Mouse (Mus musculus) WW6 (cell line): ENCODE measurements at regions not wholly inside any gene's neighbourhood (a gene's known extent, or its start where the extent isn't known, plus 50 kb on each side); places are given as distances from the start of the nearest gene placed in this dataset.
A peak's percentile ranks its signal among the peaks of the same experiment; 100 is the strongest.

ENCODE experiments used
- DNase-seq: peaks from one replicate; pipeline ENCODE4 v3.0.0-alpha.2; 2013; ENCODE audit warnings: low read depth, low spot score

DNA sequence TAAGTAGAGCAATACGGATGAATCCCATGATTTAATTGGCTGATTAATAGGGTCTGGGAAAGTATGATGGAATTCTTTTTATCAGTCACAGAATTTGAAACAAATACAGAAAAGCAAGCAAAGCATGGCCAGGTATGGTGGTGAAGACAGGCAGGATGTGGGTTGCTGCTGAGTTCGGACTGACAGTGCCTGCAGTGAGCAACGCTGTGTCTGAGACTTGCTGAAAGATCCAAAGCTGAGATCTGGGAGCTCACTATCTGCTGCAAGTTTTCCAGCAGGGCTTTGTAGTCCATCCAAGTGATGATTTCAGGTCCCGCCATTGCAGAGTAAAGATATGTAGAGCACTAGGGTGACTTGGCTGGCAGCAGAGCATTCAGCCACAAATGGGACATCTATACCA lies 189.3 kb upstream of the Ahr start:
- no peak for DNase-seq

DNA sequence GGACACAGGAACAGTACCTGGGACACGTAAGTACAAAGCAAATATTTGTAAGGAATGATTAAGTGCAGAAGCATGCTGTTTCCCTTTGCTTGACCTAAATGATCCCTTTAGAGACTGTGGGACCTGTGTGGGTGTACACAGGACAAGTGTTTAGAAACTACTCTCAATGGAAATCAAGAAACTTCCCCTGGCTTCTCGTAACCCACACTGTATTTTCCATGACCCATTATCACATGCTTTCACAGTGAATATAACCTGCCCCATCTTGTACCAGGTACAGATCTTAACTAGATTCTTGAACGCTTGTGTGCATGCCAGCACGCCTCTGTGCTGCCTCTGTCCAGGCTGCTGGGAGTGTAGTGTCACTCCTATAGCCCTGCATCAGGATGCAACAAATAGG lies 177.8 kb upstream of the Ahr start:
- DNase-seq: no peak

DNA sequence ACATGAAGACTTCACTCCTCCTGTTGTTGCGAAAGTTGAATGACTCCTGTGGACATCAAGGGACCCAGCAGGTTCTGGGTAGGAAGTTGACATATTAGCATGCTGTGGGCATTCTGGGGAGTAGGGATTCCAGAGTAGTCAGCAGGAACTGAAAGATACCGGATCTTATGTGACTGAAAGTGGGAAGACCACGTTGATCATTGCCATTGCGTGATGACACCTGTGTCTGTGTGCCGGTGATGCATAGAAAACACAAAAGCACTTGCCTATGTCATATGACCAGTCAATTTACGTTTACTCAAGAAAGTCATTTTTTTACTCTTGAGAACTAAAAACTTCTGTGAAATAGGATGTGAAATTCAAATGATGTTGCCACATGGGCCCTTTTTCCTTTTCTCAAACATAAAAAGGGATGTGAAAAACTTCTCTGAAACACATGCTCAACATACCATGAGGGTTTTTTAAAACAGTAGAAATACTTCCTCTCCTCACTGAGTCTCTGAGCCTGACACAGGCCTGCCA lies 176.8 kb upstream of the Ahr start:
- DNase-seq: no peak

DNA sequence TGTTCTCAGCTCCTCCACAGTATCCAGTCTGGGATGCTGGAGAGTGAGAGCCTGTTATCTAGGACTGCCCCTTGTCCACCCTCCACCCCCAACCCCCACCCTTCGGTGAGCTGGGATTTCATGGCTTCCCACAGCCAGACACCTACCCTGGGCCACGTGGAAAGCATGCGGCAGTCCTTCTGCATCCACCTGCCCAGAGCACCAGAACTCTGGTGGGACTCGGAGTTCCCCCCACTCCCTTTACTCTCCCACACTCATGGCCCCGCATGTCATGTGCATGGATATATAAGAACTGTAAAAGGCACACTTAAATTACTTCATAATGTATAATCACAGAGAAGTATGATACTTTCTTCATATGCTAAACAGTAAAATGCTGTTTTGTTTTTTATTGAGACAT lies 175.5 kb upstream of the Ahr start:
- no peak for DNase-seq

DNA sequence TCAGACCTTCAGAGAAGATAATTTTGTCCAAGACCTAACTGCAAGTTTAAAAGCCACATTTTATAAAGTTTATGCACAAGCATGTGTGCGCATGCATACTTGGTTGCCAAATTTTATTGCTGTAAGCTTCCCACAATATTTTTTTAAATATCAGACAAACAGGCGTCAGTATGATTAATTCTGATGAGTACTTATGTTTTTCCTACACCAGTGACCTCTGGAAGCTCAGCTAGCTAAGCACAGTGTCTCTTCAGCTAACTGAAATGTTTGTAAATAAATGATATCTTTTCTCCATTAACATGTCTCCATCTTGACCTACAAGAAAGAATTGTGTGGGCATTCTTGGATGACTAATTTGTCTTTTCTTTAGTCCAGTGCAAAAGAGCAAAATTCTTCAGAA lies 168.6 kb upstream of the Ahr start:
- DNase-seq: no peak

DNA sequence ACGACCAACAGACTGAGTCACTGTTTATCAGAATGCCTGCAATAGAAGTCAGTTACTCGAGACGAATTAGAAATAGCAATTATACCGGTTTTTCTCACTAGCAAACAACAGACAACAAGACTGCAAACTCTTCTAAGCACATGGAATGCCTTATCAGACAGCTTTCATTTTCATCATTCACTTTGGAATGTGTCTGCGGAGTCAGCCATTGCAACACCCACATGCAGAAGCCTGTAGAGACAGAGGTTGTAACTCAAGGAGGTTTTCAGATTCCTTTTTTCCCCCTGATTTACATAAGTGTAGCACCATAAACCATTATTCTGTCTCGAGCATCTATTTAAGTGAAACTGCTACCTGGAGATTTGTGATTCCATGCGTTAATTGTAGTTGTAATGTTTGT lies 167.8 kb upstream of the Ahr start:
- DNase-seq: no peak

DNA sequence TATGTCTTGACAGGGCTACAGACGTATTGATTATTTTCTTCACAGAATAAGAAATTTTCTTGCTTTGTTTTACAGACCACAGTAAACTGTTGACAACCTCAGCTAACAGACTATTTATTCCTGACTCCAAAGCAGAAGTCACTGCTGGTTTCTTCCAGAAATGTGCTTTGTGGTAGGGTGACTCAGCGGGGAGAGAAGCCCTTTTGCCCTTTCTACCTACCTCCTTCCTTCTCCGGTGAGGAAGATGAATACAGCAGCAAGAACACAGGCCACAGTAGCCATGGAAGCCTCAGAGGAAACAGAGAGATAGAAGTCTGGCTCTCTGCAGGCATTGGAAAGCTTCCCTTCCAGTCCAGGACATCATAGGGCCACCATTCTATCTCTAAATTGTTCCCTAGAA lies 159.4 kb upstream of the Ahr start:
- DNase-seq: no peak

DNA sequence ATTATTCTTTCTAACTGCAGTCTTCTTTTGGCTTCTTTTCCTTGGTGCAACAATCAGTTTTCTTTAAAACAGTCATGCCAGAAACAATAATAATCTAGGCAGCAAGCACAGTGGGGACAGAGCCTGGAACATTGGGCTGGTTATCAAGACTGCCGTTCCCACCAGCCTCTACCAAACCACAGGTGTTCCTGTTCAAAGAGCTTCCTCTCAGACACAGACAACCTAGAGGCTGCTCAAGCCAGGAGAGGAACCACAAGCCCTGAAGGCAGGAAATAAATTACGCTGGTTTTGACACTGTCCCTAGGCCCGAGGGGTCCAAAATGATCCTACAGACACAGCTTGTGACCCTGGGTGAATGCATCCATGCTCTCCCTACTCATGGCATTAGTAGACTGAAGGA lies 156.1 kb upstream of the Ahr start:
- DNase-seq: no peak

DNA sequence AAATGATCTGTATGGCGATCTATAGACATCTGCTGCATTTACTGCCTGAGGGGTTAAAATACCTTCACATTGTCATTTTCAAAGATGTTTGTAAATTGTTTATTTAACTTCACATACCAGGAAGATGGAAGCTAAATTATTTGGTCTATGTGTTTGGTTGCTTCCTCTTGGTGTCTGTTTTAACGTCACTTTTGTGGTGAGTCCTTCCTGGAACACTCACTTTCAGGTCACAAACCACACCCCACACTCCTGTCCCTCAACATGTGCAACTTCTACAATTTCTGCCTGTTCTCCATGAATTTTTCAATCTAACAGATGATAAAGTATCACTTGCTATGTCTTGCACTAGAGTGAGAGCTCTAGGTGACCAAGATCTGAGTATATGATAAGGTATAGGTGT lies 151.4 kb upstream of the Ahr start:
- no peak for DNase-seq

DNA sequence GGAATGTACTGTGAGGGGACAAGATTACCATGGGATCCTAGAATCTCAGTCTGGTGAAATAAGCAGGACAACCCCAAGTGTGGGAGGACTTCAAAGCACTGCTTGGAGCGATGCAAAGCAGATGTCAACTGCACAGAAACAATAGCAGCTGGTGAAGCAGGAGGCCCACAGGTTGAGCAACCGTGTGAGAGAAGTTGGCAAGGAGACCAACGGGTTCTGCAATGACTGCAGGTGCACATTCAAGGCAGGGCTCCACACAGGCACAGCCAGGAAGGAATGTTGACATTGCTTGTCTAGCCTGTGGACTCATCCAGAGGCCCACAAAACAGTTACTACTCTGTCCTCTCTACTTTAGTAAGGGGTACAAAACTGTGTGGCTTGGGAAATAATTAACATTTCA lies 150.4 kb upstream of the Ahr start:
- DNase-seq: no peak

DNA sequence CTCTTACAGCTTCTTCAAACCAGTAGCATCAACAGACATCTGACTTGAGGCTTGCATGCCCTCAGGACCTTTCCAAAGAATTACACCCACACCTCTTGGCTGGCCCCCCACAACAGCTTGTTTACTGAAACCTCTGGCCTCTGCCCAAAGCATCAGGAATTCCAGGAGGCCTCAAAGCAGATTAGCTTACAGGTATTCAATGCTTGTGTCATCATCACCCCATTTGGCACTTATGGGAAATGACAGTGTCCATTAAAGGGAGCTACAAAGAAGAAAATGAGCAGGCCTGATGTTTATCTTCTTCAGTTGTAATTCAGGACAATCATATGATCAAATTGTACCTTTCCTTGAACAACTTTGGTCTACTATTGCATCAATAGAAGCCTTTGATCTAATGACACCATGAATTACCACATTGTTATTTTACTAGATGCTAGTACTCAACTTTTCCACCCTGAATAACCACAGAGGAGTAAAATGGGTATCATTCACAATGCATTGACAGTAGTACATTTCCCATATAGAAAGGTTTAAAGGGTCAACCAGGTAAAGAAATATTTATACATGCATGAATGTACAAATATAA lies 147.1 kb upstream of the Ahr start:
- no peak for DNase-seq

DNA sequence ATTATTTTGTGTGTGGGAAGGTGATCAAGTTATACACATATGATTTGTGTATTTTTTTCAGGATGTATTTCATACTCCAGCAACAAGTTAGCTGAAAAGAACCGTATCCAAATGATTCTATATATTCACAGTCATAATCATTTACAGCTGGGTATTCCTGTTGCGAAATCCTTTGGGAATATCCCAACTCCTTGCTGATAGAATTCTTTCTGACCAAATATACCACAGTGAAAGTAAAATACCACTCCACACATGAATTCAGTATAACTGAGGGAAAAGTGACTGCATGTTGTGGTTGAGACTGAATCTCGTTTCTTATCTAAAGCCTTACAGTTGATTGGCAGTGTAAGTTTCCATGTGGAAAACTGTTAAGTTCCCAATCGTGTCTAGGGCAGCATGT lies 145.1 kb upstream of the Ahr start:
- no peak for DNase-seq

DNA sequence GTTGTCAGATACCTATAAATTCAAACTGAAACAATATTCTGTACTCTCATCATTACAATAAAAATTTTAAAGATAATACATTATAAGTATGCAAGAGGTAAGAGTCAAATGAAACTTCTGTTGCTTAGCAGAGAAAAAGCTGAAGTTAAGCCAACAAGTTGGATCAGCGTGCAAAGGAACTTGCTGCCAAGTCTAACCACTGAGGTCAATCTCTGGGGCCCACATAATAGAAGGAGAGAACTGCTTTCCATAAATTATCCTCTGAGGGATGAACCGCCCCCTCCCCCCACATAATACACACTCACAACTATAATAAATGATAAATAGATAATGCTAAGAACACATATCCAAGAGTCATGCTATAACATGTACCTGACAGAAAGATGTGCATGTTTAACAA lies 144.2 kb upstream of the Ahr start:
- DNase-seq: no peak

DNA sequence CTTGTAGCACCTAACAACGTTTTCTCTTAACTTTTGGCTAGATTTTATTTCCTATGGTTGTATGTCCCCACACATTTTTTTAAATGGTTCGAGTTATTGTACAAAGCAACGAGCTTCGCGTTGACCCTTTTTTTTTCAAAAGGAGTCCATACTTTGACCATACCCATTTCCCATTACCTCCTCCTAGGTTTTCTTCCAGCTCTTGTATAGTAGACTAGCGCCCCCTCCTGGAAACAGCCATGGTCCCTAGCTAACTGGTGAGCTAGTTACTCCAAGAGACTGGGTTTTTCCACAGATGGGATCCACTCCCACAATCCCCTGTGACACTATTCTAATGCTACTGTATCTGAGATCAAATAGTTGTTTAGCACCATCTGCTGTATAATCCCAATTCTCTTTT lies 139.6 kb upstream of the Ahr start:
- DNase-seq: peak; percentile 55

DNA sequence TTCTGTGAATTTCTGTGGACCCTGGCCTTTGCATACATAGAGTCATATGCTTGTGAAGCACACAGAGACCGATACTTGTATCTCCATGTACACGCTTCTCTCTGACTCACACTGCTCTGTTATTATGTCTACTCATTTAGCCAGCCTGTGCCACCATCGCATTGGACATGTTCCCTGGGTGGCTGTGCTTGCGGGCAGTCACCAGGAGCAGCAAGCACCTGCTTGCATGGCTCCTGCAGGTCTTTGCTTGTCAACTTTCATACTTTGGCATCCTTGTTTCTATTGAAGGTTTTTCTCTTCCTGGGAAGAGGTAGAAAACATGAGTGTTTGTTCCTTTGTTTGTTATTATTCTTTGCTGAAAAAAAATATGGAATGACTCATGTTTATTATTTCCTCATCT lies 136.1 kb upstream of the Ahr start:
- DNase-seq: no peak

DNA sequence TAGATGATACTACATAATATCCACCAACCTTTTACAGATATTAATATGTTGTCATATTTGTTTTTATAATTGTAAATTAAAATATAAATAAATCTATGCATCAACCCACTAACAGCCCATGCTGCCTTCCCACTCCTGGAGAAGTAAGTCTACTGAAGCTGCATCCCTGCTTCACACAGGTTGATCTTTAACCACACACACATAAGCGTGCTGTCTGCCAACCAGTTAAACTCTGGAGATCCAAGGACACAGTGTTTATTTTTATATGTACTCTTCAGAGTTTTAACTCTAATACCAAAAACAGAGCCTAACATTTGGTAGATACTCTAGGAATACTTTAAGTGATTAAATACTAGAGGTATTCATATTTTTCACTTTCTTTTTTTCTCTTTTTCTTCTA lies 133.9 kb upstream of the Ahr start:
- no peak for DNase-seq

DNA sequence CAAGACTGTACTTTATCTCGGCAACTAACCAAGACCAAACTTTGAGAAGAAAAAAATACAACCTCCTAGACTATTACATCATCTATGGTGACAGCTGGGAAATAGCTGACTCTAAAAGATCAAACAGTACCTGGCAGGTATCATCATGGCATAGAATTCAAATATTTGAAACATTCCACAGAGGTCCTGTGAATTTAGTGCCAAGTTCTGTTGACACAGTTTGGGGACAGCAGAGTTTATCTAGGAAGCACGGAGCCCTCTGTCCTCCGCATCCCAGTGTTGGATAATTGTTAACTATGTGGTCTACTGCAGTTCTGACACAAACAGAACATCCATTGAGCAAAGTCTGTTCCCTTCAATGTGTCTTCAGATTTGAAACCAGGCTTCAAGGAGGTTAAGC lies 132.9 kb upstream of the Ahr start:
- DNase-seq: no peak

DNA sequence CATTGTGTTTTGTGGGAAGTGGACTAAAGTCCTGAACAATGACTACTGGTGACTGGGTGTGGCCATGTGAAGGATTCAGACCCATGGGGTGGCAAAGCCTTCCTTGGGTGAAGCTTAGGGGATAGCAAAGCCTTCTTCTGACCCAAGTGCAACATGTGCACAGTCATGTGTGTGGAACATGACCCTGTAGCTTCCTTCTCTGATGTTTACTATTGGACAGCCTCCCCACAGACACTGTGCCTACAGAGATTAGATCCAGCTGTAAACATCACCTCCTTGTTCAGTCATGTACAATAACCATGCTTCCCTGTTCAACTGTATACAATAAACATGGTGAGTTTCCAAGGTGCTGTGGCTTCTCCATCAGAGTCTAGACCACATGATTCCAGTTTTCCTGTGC lies 132.4 kb upstream of the Ahr start:
- DNase-seq: no peak

DNA sequence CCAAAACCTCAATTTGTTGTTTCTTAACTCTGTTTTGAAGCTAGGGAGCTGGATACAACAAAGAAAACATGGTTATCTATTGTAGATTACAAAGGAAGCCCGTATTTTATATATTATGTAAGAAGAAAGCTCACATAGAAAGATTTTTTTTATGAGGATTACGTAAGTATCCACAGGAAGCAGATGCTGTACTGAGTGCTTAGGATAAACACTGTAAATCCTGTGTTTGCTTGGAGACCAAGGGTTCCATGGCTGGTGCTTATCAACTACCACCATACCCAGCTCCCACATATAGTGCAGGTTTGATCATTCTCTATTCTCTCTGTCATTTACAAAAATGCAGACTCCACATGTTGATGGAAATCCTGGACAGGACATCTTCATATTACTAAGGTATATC lies 131.2 kb upstream of the Ahr start:
- DNase-seq: no peak

DNA sequence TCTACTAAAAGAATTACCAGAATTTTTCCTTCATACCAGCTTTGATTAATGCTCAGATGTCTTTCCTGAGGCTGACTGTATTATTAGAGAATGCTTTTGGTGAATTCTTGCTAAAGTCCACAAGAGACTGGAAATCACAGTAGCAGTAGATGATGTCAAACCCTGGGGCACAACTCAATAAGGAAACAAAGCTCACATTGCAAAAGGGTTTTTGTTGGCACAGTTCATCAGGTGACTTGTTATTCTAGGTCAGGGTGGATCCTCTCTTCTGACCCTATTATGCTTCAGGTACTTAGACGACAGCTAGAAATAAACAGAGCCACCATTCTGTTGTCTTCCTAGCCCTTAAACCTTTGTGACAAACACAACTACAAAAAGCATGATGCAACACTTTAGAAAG lies 128.2 kb upstream of the Ahr start:
- DNase-seq: no peak

DNA sequence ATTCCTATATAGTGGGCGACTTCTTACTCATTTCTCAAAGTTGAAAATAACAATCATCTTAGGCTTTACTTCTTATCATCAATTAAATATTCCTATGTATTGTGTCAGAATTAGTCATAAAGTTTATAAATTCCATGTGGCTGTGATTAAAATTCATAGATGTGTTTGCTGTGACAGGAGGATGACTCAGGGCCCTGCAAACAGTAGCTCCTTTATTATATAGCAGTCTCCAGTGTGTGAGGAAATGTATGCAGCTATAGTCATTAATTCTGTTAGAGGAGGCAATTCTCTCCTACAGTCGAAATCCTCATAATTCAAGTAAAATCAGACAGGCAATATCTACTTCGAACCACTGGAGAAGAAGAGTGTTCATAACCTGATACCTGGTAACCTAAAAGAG lies 121.7 kb upstream of the Ahr start:
- DNase-seq: no peak

DNA sequence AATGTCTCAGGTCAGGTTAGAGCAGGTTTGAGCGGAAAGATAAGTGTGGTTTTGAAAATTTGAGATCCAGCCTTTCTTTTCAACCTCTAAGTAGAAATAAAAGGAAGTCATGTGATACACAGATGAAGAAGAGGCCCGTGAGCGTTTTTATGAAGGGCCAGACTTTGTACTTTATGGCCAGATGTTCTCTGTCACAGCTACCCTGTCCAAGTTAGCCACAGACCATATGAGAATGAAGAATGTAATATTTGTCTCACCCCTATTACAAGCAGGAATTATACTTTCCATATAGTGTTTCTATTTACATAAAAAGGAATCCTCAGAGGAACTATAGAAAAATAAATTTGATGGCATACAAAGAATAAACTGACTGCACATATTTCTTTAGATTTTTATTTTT lies 114.9 kb upstream of the Ahr start:
- no peak for DNase-seq

DNA sequence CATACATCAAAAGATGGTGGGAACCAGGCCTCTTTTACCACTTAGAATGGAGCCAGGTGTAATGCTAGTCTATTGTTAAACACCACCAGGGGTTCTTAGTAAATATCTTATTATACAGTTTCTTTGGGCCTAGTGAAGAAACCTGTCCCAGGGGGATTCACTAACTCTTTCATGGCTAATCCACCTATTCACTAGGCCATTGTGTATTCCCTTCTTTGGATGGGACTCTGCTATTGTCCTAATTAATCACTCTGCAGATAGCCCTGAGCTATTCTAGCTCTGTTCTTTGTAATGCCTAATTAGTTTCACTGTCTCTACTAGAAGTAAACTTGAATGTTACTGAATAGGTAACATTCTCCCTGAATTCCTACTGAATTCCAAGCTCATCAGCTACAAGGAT lies 107.6 kb upstream of the Ahr start:
- peak; percentile 72 for DNase-seq

DNA sequence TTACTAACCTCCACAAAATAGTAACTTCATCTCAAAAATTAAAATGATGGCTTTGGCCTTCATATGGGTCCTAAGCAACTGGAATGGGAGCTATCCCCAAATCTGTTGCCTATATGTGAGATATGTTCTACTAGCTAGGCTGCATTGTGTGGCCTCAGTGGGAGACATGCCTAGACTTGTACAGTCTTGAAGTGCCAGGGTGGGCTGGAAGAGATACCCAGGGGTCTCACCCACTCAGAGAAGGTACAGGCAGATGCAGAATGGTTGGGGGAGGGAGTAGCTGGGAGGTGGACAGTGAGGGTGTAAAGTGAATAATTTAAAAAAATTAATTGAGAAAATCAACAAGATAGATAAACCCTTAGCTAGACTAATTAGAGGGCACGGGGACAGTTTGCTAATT lies 106.9 kb upstream of the Ahr start:
- no peak for DNase-seq
